Mouse (Mus musculus): ENCODE measurements at regions not wholly inside any gene's neighbourhood (a gene's known extent, or its start where the extent isn't known, plus 50 kb on each side); places are given as distances from the start of the nearest gene placed in this dataset.
A peak's percentile ranks its signal among the peaks of the same experiment; 100 is the strongest.

- no peak for DNase-seq (ENCODE audit: low spot score)
Measured at GRCm38 (mm10) chrX:9738904-9739303, 76.1 kb upstream of the Dynlt3 start.

- DNase-seq (ENCODE audit: low spot score) = no peak
Measured at GRCm38 (mm10) chrX:9742518-9742917, 79.7 kb upstream of the Dynlt3 start.

- DNase-seq (ENCODE audit: low spot score) = peak; percentile 46
Measured at GRCm38 (mm10) chrX:9747305-9747938, 84.6 kb upstream of the Dynlt3 start.

GRCm38 (mm10) chrX:9752954-9753572 lies 90.3 kb upstream of the Dynlt3 start:
- DNase-seq (ENCODE audit: low spot score) = peak; percentile 12

GRCm38 (mm10) chrX:9769540-9769939 lies 77.2 kb upstream of the Hypm start:
- DNase-seq (ENCODE audit: low spot score) = no peak

- no peak for DNase-seq (ENCODE audit: low spot score)
Measured at GRCm38 (mm10) chrX:9777498-9777897, 69.2 kb upstream of the Hypm start.

GRCm38 (mm10) chrX:9789542-9789941 lies 57.2 kb upstream of the Hypm start:
- no peak for DNase-seq (ENCODE audit: low spot score)

All from urinary bladder, postnatal 25 days (tissue).